Mouse (Mus musculus) mouse trophoblast stem cell (cell line): ENCODE measurements around the gene Pard3.

Experiments used
- in situ Hi-C, 2 experiments: fragments of 300-500 bp; cut with MseI, MboI; formaldehyde crosslinking; loops; 2 replicates in 1 of 2; 3 replicates in 1 of 2; pipeline ENCODE4 v1.15.1; 2025

Pard3 gene

GRCm38 (mm10) chr8:127063551-127064360 lies at the start of gene Pard3:
Gene Pard3 (plus strand): TSS chr8:127063893.
- in situ Hi-C loops, result no loop called here

DNA sequence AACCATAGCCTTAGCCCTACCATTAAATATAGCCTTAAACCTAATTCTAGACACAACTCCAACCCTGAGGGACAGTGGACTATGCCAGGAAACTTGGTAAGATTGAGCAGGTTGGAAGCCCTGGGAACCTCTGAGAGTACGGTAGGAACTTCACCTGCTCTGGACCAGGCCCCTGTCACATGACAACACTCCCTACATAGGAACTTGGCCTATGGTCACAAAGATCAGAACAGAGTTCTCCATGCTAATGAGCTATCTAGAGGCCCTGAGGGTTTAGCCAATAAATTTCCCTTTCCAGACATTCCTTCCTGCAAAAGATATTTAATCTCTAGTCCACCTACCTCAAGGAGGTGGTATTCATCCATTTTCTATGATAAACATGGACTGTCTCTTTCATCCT lies 41.9 kb upstream of the Pard3 start:
- in situ Hi-C loops, result no loop called here

DNA sequence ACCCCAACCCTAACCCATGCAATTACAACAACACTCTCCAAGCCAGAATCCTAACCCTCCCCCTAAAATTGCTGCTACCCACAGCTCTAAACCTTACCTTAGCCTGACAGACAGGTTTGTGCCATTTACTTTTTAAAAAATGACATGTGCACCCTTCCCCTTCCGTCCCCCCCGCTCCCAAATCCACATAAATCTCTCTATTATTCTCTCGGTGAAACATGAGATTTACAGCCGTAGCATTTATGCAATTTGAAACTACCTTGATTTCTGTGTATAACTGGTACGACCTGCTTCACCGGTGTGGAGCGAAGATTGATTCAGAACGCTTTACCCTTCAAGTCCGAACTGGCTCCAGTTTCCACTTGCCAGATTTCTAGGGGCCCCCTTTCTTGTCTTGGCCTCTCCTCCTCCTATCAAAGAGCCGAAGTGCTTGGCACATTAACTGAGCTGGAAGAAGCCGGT lies 38.4 kb upstream of the Pard3 start:
- in situ Hi-C loops, result no loop called here

- in situ Hi-C loops, result no loop called here
These were observed 37.9 kb upstream of the Pard3 start for GRCm38 (mm10) chr8:127025775-127026174.

DNA sequence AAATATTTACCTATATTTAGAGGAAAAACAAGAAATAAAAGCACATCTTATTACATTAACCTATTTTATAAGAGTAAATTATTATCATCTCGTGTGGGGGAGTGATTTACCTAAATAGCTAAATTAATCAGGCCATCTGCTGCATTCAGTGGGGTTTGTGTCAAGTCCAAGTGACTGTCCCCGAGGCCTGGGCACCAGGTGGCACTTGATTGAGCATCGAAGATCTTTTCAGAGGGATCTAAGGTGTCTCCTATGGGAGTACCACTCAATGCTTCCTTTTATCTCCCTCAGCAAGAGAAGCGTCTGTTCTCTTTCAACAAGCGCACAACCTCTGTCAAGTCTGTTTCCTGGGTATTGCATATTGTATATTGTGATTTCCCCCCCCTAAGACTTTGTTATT lies 32.2 kb upstream of the Pard3 start:
- in situ Hi-C loops, result no loop called here

- in situ Hi-C loops, result no loop called here
These were observed 24.8 kb upstream of the Pard3 start for GRCm38 (mm10) chr8:127038928-127039327.

DNA sequence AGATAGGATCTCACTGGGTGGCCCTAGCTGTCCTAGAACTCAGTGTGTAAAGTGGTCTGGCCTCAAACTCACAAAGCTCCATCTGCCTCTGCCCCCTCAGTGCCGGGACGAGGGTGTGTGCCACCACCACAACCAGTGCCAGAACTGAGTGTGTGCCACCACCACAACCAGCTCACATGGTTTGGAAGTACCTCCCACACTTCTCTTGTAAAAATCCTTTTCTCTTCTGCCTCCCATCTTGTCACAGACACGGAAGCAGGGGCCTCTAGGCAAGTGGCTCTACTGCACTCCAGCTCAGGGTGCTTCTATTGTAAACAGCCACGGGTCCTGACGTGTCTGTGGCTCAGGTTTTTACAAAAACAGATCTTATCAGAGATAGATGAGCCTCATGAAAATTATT lies 13.7 kb upstream of the Pard3 start:
- in situ Hi-C loops, result no loop called here

- in situ Hi-C loops, result no loop called here
These were observed 11.6 kb upstream of the Pard3 start for GRCm38 (mm10) chr8:127052132-127052531.

GRCm38 (mm10) chr8:127055081-127055480 lies 8.6 kb upstream of the Pard3 start:
- in situ Hi-C loops, result no loop called here

GRCm38 (mm10) chr8:127058759-127059158 lies 4.9 kb upstream of the Pard3 start:
- in situ Hi-C loops, result no loop called here

- in situ Hi-C loops, result no loop called here
These were observed 3.9 kb upstream of the Pard3 start for GRCm38 (mm10) chr8:127059826-127060225.

DNA sequence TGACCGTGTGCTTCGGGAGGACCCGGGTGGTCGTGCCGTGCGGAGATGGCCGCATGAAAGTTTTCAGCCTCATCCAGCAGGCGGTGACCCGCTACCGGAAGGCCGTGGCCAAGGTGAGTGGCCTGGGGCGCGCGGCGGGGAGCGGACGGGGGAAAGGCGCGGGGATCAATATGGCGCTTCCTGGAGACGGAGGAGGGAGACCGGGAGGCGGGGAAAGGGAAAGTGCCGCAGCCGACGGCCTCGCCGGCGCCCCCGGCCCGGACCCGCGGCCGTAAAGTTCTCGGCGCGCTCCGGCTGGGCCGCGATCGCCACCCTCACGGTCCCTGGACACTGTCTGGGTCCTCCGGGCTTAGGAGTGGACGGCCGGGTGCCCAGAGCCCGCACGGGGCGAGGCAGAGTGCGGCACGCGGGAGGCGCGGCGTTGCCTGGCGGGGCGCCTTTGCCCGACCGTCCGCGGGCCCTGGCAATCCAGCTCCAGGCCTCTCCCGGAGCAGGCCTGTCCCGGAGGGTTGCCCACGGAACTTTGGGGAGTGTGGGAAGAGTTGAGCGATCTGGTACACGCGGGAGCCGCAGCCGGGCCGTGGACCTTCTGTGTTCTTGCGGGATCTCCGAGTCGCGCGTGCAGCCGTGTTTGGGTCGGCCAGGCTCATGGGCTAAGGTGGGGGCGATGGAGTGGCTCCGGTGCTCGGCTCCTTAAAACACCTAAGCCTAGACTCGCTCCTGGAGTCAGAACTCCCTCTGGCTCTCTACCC lies 844 bp downstream of the Pard3 start:
- in situ Hi-C loops, result no loop called here

GRCm38 (mm10) chr8:127065113-127065473 lies 1.4 kb downstream of the Pard3 start:
- in situ Hi-C loops, result no loop called here

GRCm38 (mm10) chr8:127065791-127066190 lies 2.1 kb downstream of the Pard3 start:
- in situ Hi-C loops, result no loop called here

DNA sequence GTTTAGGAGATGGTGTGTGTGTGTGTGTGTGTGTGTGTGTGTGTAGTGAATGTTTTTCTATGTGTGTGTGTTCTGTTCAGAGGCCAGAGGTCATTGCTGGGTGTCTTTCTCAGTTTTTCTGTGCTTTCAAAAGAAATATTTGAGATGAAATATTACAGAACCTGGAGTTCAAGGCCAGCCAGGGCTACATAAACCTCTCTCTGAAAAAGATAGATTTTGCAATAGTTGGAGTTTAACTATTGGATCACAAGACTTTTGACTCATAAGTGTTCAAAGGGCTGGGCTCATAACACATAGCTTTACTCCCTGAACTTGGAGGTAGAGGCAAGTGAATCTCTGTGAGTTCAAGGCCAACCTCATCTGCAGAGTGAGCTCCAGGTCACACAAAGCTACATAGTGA lies 2.8 kb downstream of the Pard3 start:
- in situ Hi-C loops, result no loop called here

GRCm38 (mm10) chr8:127068719-127069118 lies 5.0 kb downstream of the Pard3 start:
- in situ Hi-C loops, result no loop called here

- in situ Hi-C loops, result no loop called here
These were observed 6.5 kb downstream of the Pard3 start for GRCm38 (mm10) chr8:127070225-127070624.

- in situ Hi-C loops, result no loop called here
These were observed 9.4 kb downstream of the Pard3 start for GRCm38 (mm10) chr8:127073052-127073618.

GRCm38 (mm10) chr8:127076511-127076910 lies 12.8 kb downstream of the Pard3 start:
- in situ Hi-C loops, result no loop called here

DNA sequence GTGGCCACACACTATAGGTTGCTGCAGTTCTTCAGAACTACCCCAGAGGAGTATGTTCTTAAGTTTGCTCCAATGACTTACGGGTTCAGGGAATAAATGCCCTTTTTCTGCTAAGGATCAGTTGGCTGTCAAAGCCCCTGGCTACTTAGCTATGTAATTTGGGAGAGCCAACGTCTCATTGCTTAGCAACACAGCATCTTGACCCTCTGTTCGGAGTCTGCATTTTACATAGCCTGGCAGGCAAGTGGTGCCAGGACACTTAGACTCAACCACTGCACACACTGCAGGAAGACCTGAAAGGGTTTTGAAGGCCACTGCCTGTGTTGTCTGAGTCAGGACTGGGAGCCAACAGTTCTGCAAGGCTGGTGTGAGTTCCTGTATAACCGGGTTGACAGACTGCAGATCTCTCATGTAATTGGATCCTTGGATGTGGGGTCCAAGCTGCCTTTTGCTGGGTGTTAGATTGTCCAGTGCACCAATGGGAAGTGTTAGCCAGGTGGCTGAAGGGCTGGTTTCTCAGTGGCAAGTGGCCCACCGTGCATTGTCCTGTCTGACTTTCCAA lies 15.6 kb downstream of the Pard3 start:
- in situ Hi-C loops, result no loop called here

- in situ Hi-C loops, result no loop called here
These were observed 17.6 kb downstream of the Pard3 start for GRCm38 (mm10) chr8:127081297-127081696.

GRCm38 (mm10) chr8:127082486-127082885 lies 18.8 kb downstream of the Pard3 start:
- in situ Hi-C loops, result no loop called here
